Mouse (Mus musculus) cerebellum, adult 9-11 months (tissue): ENCODE results near the gene Akap7.

Experiments used
- DNase-seq: peaks from one replicate; pipeline ENCODE4 v3.0.0; 2022

Akap7 gene

GRCm38 (mm10) chr10:25296657-25297369 is 10.9 kb downstream of the Akap7 start:
- DNase-seq = peak; percentile 83

- DNase-seq = peak; percentile 25
Observed at GRCm38 (mm10) chr10:25296286-25296656, 11.4 kb downstream of the Akap7 start.

- DNase-seq = peak; percentile 21
Observed at GRCm38 (mm10) chr10:25295836-25296235, 11.8 kb downstream of the Akap7 start.

GRCm38 (mm10) chr10:25294999-25295398 is 12.7 kb downstream of the Akap7 start:
- no peak for DNase-seq

- DNase-seq = no peak
Observed at GRCm38 (mm10) chr10:25293796-25294195, 13.9 kb downstream of the Akap7 start.

- DNase-seq = no peak
Observed at GRCm38 (mm10) chr10:25291053-25291452, 16.6 kb downstream of the Akap7 start.

- no peak for DNase-seq
Observed at GRCm38 (mm10) chr10:25285100-25285811, 22.4 kb downstream of the Akap7 start.

- no peak for DNase-seq
Observed at GRCm38 (mm10) chr10:25284427-25285099, 23.1 kb downstream of the Akap7 start.

GRCm38 (mm10) chr10:25283397-25283796 is 24.3 kb downstream of the Akap7 start:
- no peak for DNase-seq

- no peak for DNase-seq
Observed at GRCm38 (mm10) chr10:25280141-25280540, 27.5 kb downstream of the Akap7 start.

GRCm38 (mm10) chr10:25279406-25279805 is 28.3 kb downstream of the Akap7 start:
- DNase-seq = no peak

- no peak for DNase-seq
Observed at GRCm38 (mm10) chr10:25275492-25275891, 32.2 kb downstream of the Akap7 start.

GRCm38 (mm10) chr10:25274621-25275330 is 32.9 kb downstream of the Akap7 start:
- no peak for DNase-seq

- DNase-seq = no peak
Observed at GRCm38 (mm10) chr10:25273731-25274130, 33.9 kb downstream of the Akap7 start.

- no peak for DNase-seq
Observed at GRCm38 (mm10) chr10:25271756-25272155, 35.9 kb downstream of the Akap7 start.

GRCm38 (mm10) chr10:25271207-25271606 is 36.5 kb downstream of the Akap7 start:
- DNase-seq = no peak

GRCm38 (mm10) chr10:25268476-25269351 is 39.0 kb downstream of the Akap7 start:
- no peak for DNase-seq

- no peak for DNase-seq
Observed at GRCm38 (mm10) chr10:25261176-25261575, 46.5 kb downstream of the Akap7 start.

- no peak for DNase-seq
Observed at GRCm38 (mm10) chr10:25260724-25261123, 46.9 kb downstream of the Akap7 start.

GRCm38 (mm10) chr10:25258171-25258570 is 49.5 kb downstream of the Akap7 start:
- no peak for DNase-seq

- DNase-seq = no peak
Observed at GRCm38 (mm10) chr10:25257466-25257865, 50.2 kb downstream of the Akap7 start.

GRCm38 (mm10) chr10:25253474-25253873 is 54.2 kb downstream of the Akap7 start:
- no peak for DNase-seq
